Mouse (Mus musculus) hindbrain, embryonic 13.5 days (tissue): ENCODE results near the gene Prm1. TPM values are rescaled to one million over a fixed set of nuclear protein-coding genes. Genes with fewer than 3 reads are reported as not detected.
"Not testable (repeated sequence)": the region's sequence is repeated elsewhere in the genome, so short reads cannot be mapped to it uniquely, and the experiment has no call there.

Experiments used
- ATAC-seq: fragments of 200-750 bp; cut with Nextera tagmentation; 2 replicates; pipeline ENCODE4 v1.8.0; 2017; ENCODE audit warnings: moderate TSS enrichment; ENCODE audit not compliant: low FRiP score
- H3K27ac ChIP-seq: fragments of 300-500 bp; sonication (generic); 2 replicates; pipeline ENCODE4 v1.5.1; 2015; ENCODE audit warnings: inconsistent platforms, mild to moderate bottlenecking, moderate library complexity
- H3K27me3 ChIP-seq: fragments of 300-500 bp; sonication (generic); 2 replicates; pipeline ENCODE4 v1.6.1; 2015; ENCODE audit warnings: mild to moderate bottlenecking, inconsistent platforms
- H3K36me3 ChIP-seq: fragments of 300-500 bp; sonication (generic); 2 replicates; pipeline ENCODE4 v1.6.1; 2015; ENCODE audit warnings: mild to moderate bottlenecking, inconsistent platforms
- H3K4me1 ChIP-seq: fragments of 300-500 bp; sonication (generic); replicated peaks from 2 replicates; pipeline ENCODE4 v1.6.1; 2015; ENCODE audit warnings: inconsistent platforms
- H3K4me2 ChIP-seq: fragments of 300-500 bp; sonication (generic); 2 replicates; pipeline ENCODE4 v1.6.1; 2015; ENCODE audit warnings: inconsistent platforms, mild to moderate bottlenecking, moderate library complexity
- H3K4me3 ChIP-seq: fragments of 300-500 bp; sonication (generic); 2 replicates; pipeline ENCODE4 v1.5.1; 2015; ENCODE audit warnings: mild to moderate bottlenecking, inconsistent platforms
- H3K9ac ChIP-seq: fragments of 300-500 bp; sonication (generic); 2 replicates; pipeline ENCODE4 v1.6.1; 2015; ENCODE audit warnings: mild to moderate bottlenecking, inconsistent platforms
- H3K9me3 ChIP-seq: fragments of 300-500 bp; sonication (generic); 2 replicates; pipeline ENCODE4 v1.6.1; 2016; ENCODE audit warnings: inconsistent platforms
- WGBS: fragments of 180-500 bp; shearing (Covaris S2); methylation state at CpG from one replicate; pipeline ENCODE4 v1.1.7; 2015; 5-methylcytosine and 5-hydroxymethylcytosine counted together
- polyA plus RNA-seq: library from polyadenylated mRNA; unstranded; fragments of >200 nt; fragmentation: Nextera tagmentation; extraction: Ambion mirVana; gene quantifications from 2 replicates; pipeline ENCODE4 v1.2.1, GENCODE M21; 2015

The Prm1 gene
- polyA plus RNA-seq, result not detected in 2 replicates

DNA sequence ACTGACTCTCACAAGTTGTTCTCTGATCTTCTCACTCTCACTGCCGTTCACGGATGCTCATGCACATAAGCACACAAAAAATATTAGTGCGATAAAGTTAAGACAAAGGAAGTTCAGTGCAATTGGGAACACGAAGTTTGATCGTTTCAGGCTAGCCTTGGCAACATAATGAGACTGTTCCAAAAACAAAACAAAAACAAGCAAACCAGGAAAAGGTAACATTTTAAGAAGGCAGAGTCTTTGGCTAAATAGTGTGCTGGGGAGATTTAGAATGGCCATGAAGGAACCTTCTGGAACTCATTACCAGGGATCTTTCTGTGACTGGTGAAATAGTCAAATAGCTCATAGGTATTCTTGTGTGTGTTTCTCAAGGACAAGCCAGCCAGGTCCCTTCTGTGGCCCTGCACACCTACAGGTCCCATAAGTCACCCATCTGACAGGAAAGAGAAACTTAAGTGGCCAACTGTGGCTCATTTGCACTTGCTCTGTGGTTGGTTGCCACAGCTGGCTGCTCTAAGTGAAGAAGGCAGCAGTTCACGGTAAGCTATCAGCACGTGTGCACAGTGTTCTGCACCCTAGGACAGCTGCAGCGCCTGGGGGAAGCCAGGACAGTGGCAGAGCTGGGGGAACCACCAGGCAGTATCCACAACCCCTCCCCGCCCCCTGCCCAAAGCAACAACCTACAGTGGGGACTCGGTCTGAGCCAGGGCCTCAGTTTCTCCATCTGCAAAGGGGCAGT, at the start of gene Prm1:
Prm1 (minus strand) TSS at position 51 of the 739 bp plus-strand sequence.
- Histone ChIP-seq H3K27ac (no peak within 1 kb of the TSS), H3K27me3 (0 out of 2 replicates have a peak, but pooled peaks cover 3% of the 10 kb centered on the region), H3K9me3 (no peaks in the 10 kb centered on the region), H3K4me3 (no peak within 1 kb of the TSS), H3K4me2 (no peak within 1 kb of the TSS), H3K36me3 (no peaks in the 10 kb centered on the region), H3K4me1 (no peaks in the 10 kb centered on the region; the same call in 1 of the 2 replicates), H3K9ac (no peak within 1 kb of the TSS)
- ATAC-seq, result no peak
- 82% methylated on average over 10 of the region's 10 CpGs for WGBS

DNA sequence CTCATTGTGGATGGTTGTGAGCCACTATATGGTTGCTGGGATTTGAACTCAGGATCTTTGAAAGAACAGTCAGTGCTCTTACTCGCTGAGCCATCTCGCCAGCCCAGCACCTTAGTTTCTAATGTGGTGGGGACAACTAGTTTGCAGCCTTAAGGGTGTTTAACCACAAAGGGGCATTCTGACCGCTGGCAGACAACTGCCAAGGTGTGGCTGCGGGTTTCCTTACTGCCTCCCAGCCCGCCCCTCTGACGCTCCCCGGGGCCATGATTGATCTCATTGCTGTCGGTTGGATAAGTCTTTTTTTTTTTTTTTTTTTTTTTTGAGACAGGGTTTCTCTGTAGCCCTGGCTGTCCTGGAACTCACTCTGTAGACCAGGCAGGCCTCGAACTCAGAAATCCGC, 46.6 kb upstream of the Prm1 start:
- not testable (repeated sequence) for H3K9me3 ChIP-seq, ATAC-seq
- 88% methylated on average over 10 of the region's 10 CpGs for WGBS

DNA sequence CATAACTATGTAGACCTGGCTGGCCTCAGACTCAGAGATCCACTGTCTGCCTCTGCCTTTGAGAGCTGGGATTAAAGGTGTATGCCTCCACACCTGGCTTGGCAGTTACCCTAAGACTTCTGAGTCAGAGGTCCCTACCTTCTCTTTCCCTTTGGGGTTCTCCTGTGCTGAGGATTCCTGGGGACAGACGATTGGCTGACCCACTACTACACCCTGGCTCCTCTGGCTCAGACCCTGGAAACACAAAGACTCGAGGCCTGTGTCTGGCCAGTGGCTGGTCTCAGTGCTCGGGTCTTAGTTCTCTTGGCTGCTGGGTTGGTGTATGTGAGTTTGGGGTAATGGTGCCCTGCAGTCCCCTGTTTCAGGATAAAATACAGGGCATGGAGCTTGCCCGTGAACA, 45.3 kb upstream of the Prm1 start:
- Histone ChIP-seq H3K27ac (no peak overlapping the region), H3K4me2 (no peak overlapping the region), H3K9ac (no peak overlapping the region), H3K4me3 (no peak overlapping the region), H3K4me1 (0 out of 2 replicates have a peak, but pooled peaks cover 9% of the 10 kb centered on the region), H3K36me3 (no peaks in the 10 kb centered on the region), H3K9me3 (no peaks in the 10 kb centered on the region), H3K27me3 (no peaks in the 10 kb centered on the region)
- ATAC-seq, result no peak
- 41% methylated on average over 4 of the region's 4 CpGs for WGBS

More for the DNA sequence above, 46.6 kb upstream of the Prm1 start:
- not testable (repeated sequence) for H3K36me3 ChIP-seq, H3K9ac ChIP-seq, H3K4me3 ChIP-seq, H3K4me1 ChIP-seq, H3K4me2 ChIP-seq, H3K27ac ChIP-seq, H3K27me3 ChIP-seq

DNA sequence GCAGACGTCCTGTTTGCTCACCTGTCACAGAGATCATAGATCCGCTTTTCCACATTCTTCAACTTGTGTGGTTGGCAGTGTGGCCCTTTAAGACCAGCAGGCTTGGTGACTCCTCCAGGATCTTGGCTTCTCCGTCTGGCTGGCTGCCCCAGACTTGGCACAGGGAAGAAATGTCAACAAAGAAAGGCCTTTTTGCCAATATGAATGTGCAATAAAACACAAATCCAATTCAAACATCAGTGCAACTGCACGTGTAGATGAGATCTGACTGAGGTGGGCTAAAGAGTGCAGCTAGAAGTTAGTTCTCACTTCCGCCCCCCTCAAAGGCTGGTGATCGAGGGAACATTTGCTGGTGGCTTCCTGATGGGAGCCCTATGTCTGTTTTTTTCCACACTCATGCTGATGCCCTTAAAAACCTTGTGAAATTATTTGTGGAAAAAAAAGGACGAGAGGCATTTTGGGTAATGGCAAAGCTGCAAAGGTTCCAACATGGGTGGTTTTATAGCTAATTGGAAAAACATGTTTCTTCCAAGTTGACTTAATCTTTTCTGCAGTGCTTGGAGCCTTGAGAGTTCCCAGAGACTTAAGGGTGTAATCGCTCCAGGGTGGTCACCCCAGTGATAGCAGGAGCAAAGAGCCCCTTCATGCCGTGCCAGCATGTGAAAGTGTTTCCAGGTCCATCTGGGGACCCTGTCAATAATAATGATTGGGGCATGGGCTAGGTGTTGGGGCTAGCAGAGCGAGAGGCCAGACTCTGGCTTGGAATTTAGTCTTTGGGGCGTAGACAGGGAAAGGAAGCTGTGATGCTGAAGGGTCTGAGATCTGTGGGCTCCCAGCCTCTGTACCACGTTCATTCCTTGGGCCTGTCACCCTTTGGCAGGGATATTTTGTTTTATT, 44.6 kb upstream of the Prm1 start:
- no peaks in the 10 kb centered on the region for H3K27me3 ChIP-seq
- no peak overlapping the region for H3K4me2 ChIP-seq
- no peak overlapping the region for H3K4me3 ChIP-seq
- no peak overlapping the region for H3K9ac ChIP-seq
- no peak overlapping the region for H3K27ac ChIP-seq
- H3K9me3 ChIP-seq, result no peaks in the 10 kb centered on the region
- H3K4me1 ChIP-seq, result 0 out of 2 replicates have a peak, but pooled peaks cover 9% of the 10 kb centered on the region
- 77% methylated on average over 12 of the region's 12 CpGs for WGBS
- no peaks in the 10 kb centered on the region for H3K36me3 ChIP-seq
- ATAC-seq, result no peak

- Histone ChIP-seq H3K4me1 (peaks cover 21% of the 10 kb centered on the region), H3K27me3 (no peaks in the 10 kb centered on the region), H3K9me3 (no peaks in the 10 kb centered on the region), H3K36me3 (no peaks in the 10 kb centered on the region), H3K4me3 (no peak overlapping the region), H3K9ac (no peak overlapping the region), H3K27ac (no peak overlapping the region), H3K4me2 (no peak overlapping the region)
- ATAC-seq, result no peak
- WGBS, result 62% methylated on average over 4 of the region's 4 CpGs
These were observed 40.9 kb upstream of the Prm1 start for GRCm38 (mm10) chr16:10846503-10846902.

DNA sequence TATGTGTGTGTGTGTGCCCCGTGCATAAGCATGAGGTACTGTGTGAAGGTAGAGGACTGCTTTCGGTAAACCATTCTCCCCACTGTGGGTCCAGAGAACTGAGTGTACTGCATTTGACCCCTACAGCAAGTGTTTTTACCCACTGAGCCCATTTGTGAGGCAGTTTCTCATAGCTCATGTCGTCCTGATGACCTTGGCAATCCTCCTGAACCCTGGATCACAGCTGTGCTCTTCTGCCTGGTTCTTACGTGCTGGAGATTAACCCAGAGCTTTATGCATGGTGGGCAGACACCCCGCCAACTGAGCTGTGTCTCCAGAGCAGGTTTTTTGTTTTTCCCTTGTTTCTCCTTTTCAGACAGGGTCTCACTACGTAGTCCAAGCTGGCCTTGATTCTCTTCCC, 40.3 kb upstream of the Prm1 start:
- Histone ChIP-seq H3K9ac (no peak overlapping the region), H3K4me1 (peaks cover 17% of the 10 kb centered on the region), H3K4me3 (no peak overlapping the region), H3K36me3 (no peaks in the 10 kb centered on the region), H3K4me2 (no peak overlapping the region), H3K27ac (no peak overlapping the region), H3K9me3 (no peaks in the 10 kb centered on the region), H3K27me3 (no peaks in the 10 kb centered on the region)
- 85% methylated on average over 6 of the region's 6 CpGs for WGBS
- ATAC-seq, result no peak

GRCm38 (mm10) chr16:10844319-10844670, 38.7 kb upstream of the Prm1 start:
- no peak for ATAC-seq
- peaks cover 14% of the 10 kb centered on the region for H3K4me1 ChIP-seq
- WGBS, result 79% methylated on average over 6 of the region's 6 CpGs
- no peaks in the 10 kb centered on the region for H3K27me3 ChIP-seq
- no peak overlapping the region for H3K27ac ChIP-seq
- H3K4me3 ChIP-seq, result no peak overlapping the region
- H3K9me3 ChIP-seq, result no peaks in the 10 kb centered on the region
- H3K9ac ChIP-seq, result no peak overlapping the region
- no peaks in the 10 kb centered on the region for H3K36me3 ChIP-seq
- H3K4me2 ChIP-seq, result peak overlapping the region; percentile 46

DNA sequence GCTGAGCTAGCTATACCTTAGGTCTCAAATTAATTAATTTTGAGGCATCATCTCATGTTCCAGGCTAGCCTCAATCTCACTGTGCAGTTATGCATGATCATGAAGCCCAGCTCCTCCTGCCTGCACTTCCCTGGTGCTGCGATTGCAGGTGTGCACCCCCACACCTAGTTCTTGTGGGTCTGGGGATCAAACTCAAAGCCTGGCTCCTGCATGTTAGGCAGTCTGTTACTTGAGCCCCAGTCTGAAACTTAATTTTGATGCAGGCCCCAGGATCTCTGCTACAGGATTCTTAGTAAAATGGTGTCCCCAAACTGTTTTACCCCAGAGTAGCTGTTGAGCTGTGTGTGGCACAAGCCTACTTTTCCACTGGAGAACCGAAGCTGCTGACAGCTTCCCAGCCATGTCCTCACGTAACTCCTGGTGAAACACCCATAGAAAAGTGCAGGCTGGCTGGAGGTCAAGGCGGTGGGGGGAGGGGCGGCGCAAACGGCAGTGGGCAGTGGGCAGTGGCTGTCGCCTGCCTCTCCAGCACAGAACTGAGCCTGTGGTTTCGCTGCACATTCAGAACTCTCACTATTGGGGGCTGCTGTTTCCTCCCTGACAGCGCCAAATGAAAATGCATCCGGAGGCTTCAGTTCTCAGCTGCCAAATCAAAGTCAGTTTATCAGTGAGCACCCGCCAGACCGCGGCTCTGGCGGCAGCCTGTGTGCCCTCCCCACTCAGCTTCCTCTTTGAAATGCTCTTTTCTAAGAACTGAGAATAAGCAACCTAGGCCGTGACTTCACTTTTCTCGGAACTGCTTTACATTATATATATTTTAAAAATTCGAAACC, 38.1 kb upstream of the Prm1 start:
- Histone ChIP-seq H3K36me3 (no peaks in the 10 kb centered on the region), H3K4me2 (peak overlapping the region; percentile 46), H3K4me3 (0 out of 2 replicates have a peak overlapping the region, but pooled peaks have one; percentile 2), H3K27me3 (no peaks in the 10 kb centered on the region), H3K4me1 (peaks cover 17% of the 10 kb centered on the region), H3K27ac (no peak overlapping the region), H3K9ac (peak overlapping the region; percentile 59; the same call in 1 of the 2 replicates), H3K9me3 (no peaks in the 10 kb centered on the region)
- WGBS, result 21% methylated on average over 18 of the region's 18 CpGs
- ATAC-seq, result no peak

GRCm38 (mm10) chr16:10842282-10842855, 36.7 kb upstream of the Prm1 start:
- H3K4me2 ChIP-seq, result no peak overlapping the region
- 48% methylated on average over 4 of the region's 4 CpGs for WGBS
- H3K9me3 ChIP-seq, result no peaks in the 10 kb centered on the region
- no peak for ATAC-seq
- no peak overlapping the region for H3K9ac ChIP-seq
- no peak overlapping the region for H3K4me3 ChIP-seq
- H3K27me3 ChIP-seq, result no peaks in the 10 kb centered on the region
- H3K4me1 ChIP-seq, result peaks cover 24% of the 10 kb centered on the region
- no peaks in the 10 kb centered on the region for H3K36me3 ChIP-seq
- H3K27ac ChIP-seq, result no peak overlapping the region

GRCm38 (mm10) chr16:10840018-10840417, 34.4 kb upstream of the Prm1 start:
- Histone ChIP-seq H3K4me2 (no peak overlapping the region), H3K9ac (no peak overlapping the region), H3K4me3 (no peak overlapping the region), H3K27ac (no peak overlapping the region), H3K27me3 (peaks cover 10% of the 10 kb centered on the region; the same call in 1 of the 2 replicates), H3K4me1 (peaks cover 29% of the 10 kb centered on the region), H3K36me3 (no peaks in the 10 kb centered on the region), H3K9me3 (no peaks in the 10 kb centered on the region)
- 96% methylated on average over 12 of the region's 14 CpGs for WGBS
- ATAC-seq, result no peak

- no peaks in the 10 kb centered on the region for H3K9me3 ChIP-seq
- no peak for ATAC-seq
- H3K4me3 ChIP-seq, result no peak overlapping the region
- H3K9ac ChIP-seq, result no peak overlapping the region
- peaks cover 14% of the 10 kb centered on the region for H3K27me3 ChIP-seq
- no peak overlapping the region for H3K4me2 ChIP-seq
- H3K36me3 ChIP-seq, result no peaks in the 10 kb centered on the region
- H3K4me1 ChIP-seq, result peaks cover 24% of the 10 kb centered on the region
- WGBS, result 37% methylated on average over 10 of the region's 10 CpGs
- H3K27ac ChIP-seq, result no peak overlapping the region
These were observed 33.0 kb upstream of the Prm1 start for GRCm38 (mm10) chr16:10838487-10839245.
